Mouse (Mus musculus): Measurements from ENCODE around the gene B3galt2. TPM values are rescaled to one million over a fixed set of nuclear protein-coding genes. Genes with fewer than 3 reads are reported as not detected.

The B3galt2 gene
- polyA plus RNA-seq, 1 experiment from 2014 or later = 0.12 TPM

Other genes starting within 250 kb of the B3galt2 start
- gene Cdc73, start 62.2 kb downstream of the B3galt2 start, polyA plus RNA-seq (2016; fragmentation: Nextera tagmentation; extraction: Ambion mirVana) = 26.5 and 28.4 TPM in 2 replicates
- gene Glrx2, start 75.7 kb downstream of the B3galt2 start, polyA plus RNA-seq (2016; fragmentation: Nextera tagmentation; extraction: Ambion mirVana) = 80.1 and 82.5 TPM in 2 replicates
- gene Trove2, start 136.4 kb downstream of the B3galt2 start, polyA plus RNA-seq (2016; fragmentation: Nextera tagmentation; extraction: Ambion mirVana) = 4.1 and 4.6 TPM in 2 replicates
- 117 and 128 TPM in 2 replicates for gene Uchl5, start 136.6 kb downstream of the B3galt2 start, polyA plus RNA-seq (2016; fragmentation: Nextera tagmentation; extraction: Ambion mirVana)

Data from liver, embryonic 12.5 days (tissue).